Mouse (Mus musculus) lung, postnatal 25 days (tissue): Measurements from ENCODE around the gene Copb1.

Source experiments
- DNase-seq: peaks from one replicate; pipeline ENCODE4 v3.0.0; 2022; ENCODE audit warnings: low spot score

The Copb1 gene

DNA sequence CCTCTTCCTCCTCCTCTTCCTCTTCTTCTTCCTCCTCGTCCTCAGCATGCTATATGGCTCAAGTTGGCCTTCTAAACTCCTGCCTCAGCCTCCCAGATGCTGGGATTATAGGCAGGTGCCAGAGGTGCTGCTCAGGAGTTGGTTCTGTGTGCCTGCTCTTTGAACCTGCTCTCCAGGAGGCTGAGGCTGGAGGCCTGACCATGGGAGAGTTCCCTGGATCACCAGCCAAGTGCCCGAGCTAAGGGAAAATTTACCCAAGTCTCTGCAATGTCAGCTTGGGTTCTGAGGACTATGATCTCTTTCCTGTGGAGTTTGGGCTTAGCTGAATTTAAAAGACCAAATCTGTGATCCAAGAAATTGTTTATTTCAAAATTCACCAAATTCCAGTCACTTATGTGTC lies 85.1 kb downstream of the Copb1 start:
- DNase-seq: no peak
